Mouse (Mus musculus) stomach, postnatal 0 days (tissue): ENCODE measurements around the gene 4833439L19Rik.

Source experiments
- CTCF ChIP-seq: IDR thresholded peaks from 2 replicates; pipeline ENCODE4 v1.5.1; 2016; ENCODE audit warnings: antibody characterized with exemption, low read depth, mild to moderate bottlenecking, moderate library complexity
- EP300 ChIP-seq: optimal IDR thresholded peaks from 2 replicates; pipeline ENCODE3; 2016; ENCODE audit warnings: antibody characterized with exemption

DNA sequence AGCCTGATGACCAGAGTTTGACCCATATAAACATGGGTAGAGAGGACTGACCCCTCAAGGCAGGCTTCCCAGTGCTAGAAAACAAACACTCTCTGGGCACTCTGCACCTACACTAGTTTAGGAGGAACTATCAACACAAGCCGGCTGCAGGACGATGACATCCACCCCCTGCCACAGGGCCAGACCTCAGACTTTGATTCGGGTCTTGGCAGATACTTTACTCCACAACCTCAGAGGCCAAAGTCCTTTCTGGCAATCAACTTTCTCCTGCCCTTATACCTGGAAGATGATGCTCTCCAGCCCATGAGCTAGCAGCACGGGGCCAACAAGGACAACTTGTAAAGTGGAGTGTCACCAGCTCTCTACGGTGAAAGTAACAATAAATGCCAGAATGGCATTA lies 17.6 kb upstream of the 4833439L19Rik start:
- TF ChIP-seq EP300, result no peak
- no peak for TF ChIP-seq CTCF
